Mouse (Mus musculus): ENCODE data around the gene Ablim1.

DNA sequence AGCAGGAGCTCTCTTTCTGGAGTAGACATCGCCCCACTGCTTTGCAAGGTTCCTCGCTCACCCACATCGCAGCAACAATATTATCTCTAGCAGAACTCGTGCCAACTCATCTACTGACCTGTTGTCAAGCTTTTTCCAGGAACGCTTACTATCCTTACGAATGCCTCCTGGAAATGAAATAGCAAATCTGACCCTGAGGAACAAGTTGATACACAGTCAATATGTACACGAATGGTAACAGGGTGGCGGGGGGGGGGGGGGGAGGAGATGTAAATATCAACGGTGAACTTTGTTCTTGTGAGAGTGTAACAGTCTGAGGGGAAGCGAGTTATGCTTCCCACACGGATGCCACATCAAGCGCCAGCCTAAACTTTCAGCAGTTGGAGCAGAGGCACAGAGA lies 56.9 kb downstream of the Ablim1 start:
- TF ChIP-seq POLR2A (IDR thresholded peaks at IDR 0.05; ENCODE audit: insufficient read depth, low read length): no peak
- no peak for TF ChIP-seq CTCF (IDR thresholded peaks at IDR 0.05; ENCODE audit: low read depth, low read length)
